Mouse (Mus musculus) intestine, embryonic 16.5 days (tissue): ENCODE measurements around the gene Frmd6. TPM values are rescaled to one million over a fixed set of nuclear protein-coding genes. Genes with fewer than 3 reads are reported as not detected.

Experiments used
- ATAC-seq: fragments of 200-750 bp; cut with Nextera tagmentation; 2 replicates; pipeline ENCODE4 v1.8.0; 2017; ENCODE audit warnings: moderate TSS enrichment, moderate library complexity
- H3K27ac ChIP-seq: fragments of 300-500 bp; sonication (generic); 2 replicates; pipeline ENCODE4 v1.5.1; 2014; ENCODE audit warnings: mild to moderate bottlenecking, low read length
- H3K27me3 ChIP-seq: fragments of 300-500 bp; sonication (generic); replicated peaks from 2 replicates; pipeline ENCODE4 v1.6.1; 2014; ENCODE audit warnings: low read length, control low read depth, mixed read lengths; ENCODE audit not compliant: control insufficient read depth, insufficient read depth
- H3K36me3 ChIP-seq: fragments of 300-500 bp; sonication (generic); 2 replicates; pipeline ENCODE4 v1.6.1; 2014; ENCODE audit warnings: low read length, control low read depth; ENCODE audit not compliant: control insufficient read depth, insufficient read depth
- H3K4me1 ChIP-seq: fragments of 300-500 bp; sonication (generic); 2 replicates; pipeline ENCODE4 v1.6.1; 2014; ENCODE audit warnings: low read length, control low read depth, mixed read lengths; ENCODE audit not compliant: control insufficient read depth, insufficient read depth
- H3K4me2 ChIP-seq: fragments of 300-500 bp; sonication (generic); 2 replicates; pipeline ENCODE4 v1.6.1; 2014; ENCODE audit warnings: low read depth, low read length, control low read depth
- H3K4me3 ChIP-seq: fragments of 300-500 bp; sonication (generic); 2 replicates; pipeline ENCODE4 v1.5.1; 2014; ENCODE audit warnings: mild to moderate bottlenecking, low read length
- H3K9ac ChIP-seq: fragments of 300-500 bp; sonication (generic); 2 replicates; pipeline ENCODE4 v1.6.1; 2014; ENCODE audit warnings: low read depth, low read length
- H3K9me3 ChIP-seq: fragments of 300-500 bp; sonication (generic); 2 replicates; pipeline ENCODE4 v1.6.1; 2016; ENCODE audit warnings: low read length, control low read depth; ENCODE audit not compliant: control insufficient read depth
- WGBS: fragments of 180-500 bp; shearing (Covaris S2); extraction: QIAGEN DNeasy Blood & Tissue Kit; methylation state at CpG from one replicate; pipeline ENCODE4 v1.1.7; 2014; 5-methylcytosine and 5-hydroxymethylcytosine counted together
- polyA plus RNA-seq: library from polyadenylated mRNA; unstranded; fragments of >200 nt; fragmentation: Nextera tagmentation; extraction: Ambion mirVana; gene quantifications from 2 replicates; pipeline ENCODE4 v1.2.1, GENCODE M21; 2015

Gene Frmd6
- polyA plus RNA-seq, 1 experiment from 2014 or later = 11.2 TPM

GRCm38 (mm10) chr12:70898450-70898849 lies 73.1 kb downstream of the Frmd6 start:
- H3K4me2 ChIP-seq = no peak overlapping the region
- peaks cover 7% of the 10 kb centered on the region; the same call in 1 of the 2 replicates for H3K36me3 ChIP-seq
- no peaks in the 10 kb centered on the region for H3K9me3 ChIP-seq
- H3K27me3 ChIP-seq = no peaks in the 10 kb centered on the region
- H3K27ac ChIP-seq = no peak overlapping the region
- no peaks in the 10 kb centered on the region for H3K4me1 ChIP-seq
- 86% methylated on average over 8 of the region's 8 CpGs for WGBS
- H3K4me3 ChIP-seq = no peak overlapping the region
- H3K9ac ChIP-seq = no peak overlapping the region
- no peak for ATAC-seq

DNA sequence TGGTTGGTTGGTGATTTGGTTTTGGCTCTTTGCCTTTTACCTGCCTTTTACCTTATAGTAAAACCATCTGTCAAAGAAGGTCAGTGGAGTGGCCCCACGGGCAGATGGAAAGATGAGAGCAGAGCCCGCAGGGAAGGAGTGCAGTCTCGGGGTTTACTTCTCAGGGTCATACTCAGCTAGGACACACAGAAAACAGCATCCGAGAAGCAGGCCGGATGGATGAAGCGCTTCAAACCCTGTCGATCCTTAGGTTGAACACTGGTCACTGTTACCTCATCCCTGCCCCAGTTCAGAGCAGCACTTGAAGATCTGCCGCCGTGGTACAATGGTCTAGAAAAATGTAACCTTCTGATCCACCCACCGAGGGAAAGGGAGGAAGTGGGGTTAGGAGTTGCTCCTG lies 79.2 kb downstream of the Frmd6 start:
- no peak overlapping the region for H3K27ac ChIP-seq
- no peak for ATAC-seq
- no peak overlapping the region for H3K9ac ChIP-seq
- 90% methylated on average over 10 of the region's 10 CpGs for WGBS
- no peaks in the 10 kb centered on the region for H3K36me3 ChIP-seq
- no peaks in the 10 kb centered on the region for H3K9me3 ChIP-seq
- no peaks in the 10 kb centered on the region for H3K27me3 ChIP-seq
- no peak overlapping the region for H3K4me3 ChIP-seq
- H3K4me2 ChIP-seq = no peak overlapping the region
- H3K4me1 ChIP-seq = no peaks in the 10 kb centered on the region

DNA sequence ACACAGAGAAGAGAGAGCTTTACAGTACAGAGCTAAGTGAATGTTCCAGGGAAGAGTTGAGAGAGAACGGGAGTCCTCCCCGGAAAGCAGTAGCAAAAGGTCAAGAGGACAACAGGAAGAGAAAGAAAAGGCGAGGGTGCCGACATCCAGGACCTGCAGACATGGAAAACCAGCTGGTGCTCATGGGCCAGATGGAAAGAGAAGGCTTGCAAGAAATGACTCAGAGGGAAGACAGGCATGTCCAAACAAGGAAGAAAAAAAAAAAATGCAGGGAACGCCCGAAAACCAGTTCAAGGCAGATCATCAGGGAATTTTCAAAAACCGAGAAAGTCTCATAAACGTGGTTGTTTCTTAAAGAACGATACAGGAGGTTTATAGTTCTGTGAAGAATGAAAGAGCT lies 81.6 kb downstream of the Frmd6 start:
- H3K4me1 ChIP-seq = no peaks in the 10 kb centered on the region
- H3K4me3 ChIP-seq = no peak overlapping the region
- no peaks in the 10 kb centered on the region for H3K9me3 ChIP-seq
- H3K27me3 ChIP-seq = no peaks in the 10 kb centered on the region
- no peak for ATAC-seq
- H3K36me3 ChIP-seq = no peaks in the 10 kb centered on the region
- no peak overlapping the region for H3K27ac ChIP-seq
- no peak overlapping the region for H3K4me2 ChIP-seq
- no peak overlapping the region for H3K9ac ChIP-seq
- WGBS = 55% methylated on average over 9 of the region's 9 CpGs

- Histone ChIP-seq H3K4me1 (no peaks in the 10 kb centered on the region), H3K4me2 (no peak overlapping the region), H3K9me3 (no peaks in the 10 kb centered on the region), H3K27ac (no peak overlapping the region), H3K4me3 (no peak overlapping the region), H3K36me3 (no peaks in the 10 kb centered on the region), H3K9ac (no peak overlapping the region), H3K27me3 (no peaks in the 10 kb centered on the region)
- WGBS = 88% methylated on average over 11 of the region's 11 CpGs
- no peak for ATAC-seq
These were observed 82.3 kb downstream of the Frmd6 start for GRCm38 (mm10) chr12:70907651-70908050.

DNA sequence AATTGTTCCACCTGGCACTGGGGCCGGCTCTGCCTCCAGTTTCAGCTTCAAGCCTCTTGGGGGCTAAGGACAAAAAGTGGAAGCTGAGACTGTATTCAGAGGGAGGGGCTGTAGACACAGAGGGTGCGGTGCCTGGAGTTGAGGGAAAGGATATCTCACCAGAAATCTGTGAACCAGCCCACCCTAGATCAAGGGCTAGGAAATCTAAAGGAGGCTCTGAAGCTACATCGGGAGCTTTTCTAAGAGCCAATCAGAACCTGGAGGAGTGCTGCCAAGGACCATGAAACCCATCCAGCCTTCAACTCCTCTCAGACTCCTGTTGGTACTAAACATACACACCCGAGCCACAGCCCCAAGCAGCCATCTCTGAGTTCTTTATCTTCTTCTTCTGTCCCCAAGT lies 82.8 kb downstream of the Frmd6 start:
- Histone ChIP-seq H3K4me2 (no peak overlapping the region), H3K4me1 (no peaks in the 10 kb centered on the region), H3K27ac (no peak overlapping the region), H3K9me3 (no peaks in the 10 kb centered on the region), H3K36me3 (no peaks in the 10 kb centered on the region), H3K4me3 (no peak overlapping the region), H3K27me3 (no peaks in the 10 kb centered on the region), H3K9ac (no peak overlapping the region)
- 82% methylated on average over 4 of the region's 4 CpGs for WGBS
- no peak for ATAC-seq

- peak; percentile 62 for ATAC-seq
- H3K4me1 ChIP-seq = no peaks in the 10 kb centered on the region
- 13% methylated on average over 9 of the region's 9 CpGs for WGBS
- no peaks in the 10 kb centered on the region for H3K36me3 ChIP-seq
- H3K9ac ChIP-seq = no peak overlapping the region
- no peak overlapping the region for H3K27ac ChIP-seq
- H3K9me3 ChIP-seq = no peaks in the 10 kb centered on the region
- H3K27me3 ChIP-seq = no peaks in the 10 kb centered on the region
- no peak overlapping the region for H3K4me3 ChIP-seq
- no peak overlapping the region for H3K4me2 ChIP-seq
These were observed 85.0 kb downstream of the Frmd6 start for GRCm38 (mm10) chr12:70910241-70910720.

DNA sequence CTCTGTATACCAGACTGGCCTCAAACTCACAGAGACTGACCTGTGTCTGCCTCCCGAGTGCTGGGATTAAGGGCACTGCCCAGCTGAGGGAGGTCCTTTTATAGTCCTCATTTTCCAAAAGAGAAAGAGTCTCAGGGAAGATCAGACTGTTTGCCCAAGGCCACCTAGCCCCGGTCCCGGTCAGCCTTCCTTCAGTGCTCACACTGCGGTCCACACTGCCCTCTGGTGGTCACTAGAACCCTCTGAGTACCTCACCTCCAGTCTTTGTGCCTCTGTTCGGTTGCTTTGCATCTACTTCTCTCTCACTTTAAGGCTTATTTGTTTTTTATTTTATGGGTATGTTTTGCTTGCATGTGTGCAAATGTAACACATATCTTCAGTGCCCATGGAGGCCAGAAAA lies 85.7 kb downstream of the Frmd6 start:
- no peak overlapping the region for H3K27ac ChIP-seq
- H3K4me1 ChIP-seq = no peaks in the 10 kb centered on the region
- H3K27me3 ChIP-seq = no peaks in the 10 kb centered on the region
- no peaks in the 10 kb centered on the region for H3K36me3 ChIP-seq
- H3K9ac ChIP-seq = no peak overlapping the region
- ATAC-seq = peak; percentile 63; the same call in 1 of the 2 replicates
- no peak overlapping the region for H3K4me2 ChIP-seq
- WGBS = 10% methylated on average over 5 of the region's 5 CpGs
- no peak overlapping the region for H3K4me3 ChIP-seq
- H3K9me3 ChIP-seq = no peaks in the 10 kb centered on the region

DNA sequence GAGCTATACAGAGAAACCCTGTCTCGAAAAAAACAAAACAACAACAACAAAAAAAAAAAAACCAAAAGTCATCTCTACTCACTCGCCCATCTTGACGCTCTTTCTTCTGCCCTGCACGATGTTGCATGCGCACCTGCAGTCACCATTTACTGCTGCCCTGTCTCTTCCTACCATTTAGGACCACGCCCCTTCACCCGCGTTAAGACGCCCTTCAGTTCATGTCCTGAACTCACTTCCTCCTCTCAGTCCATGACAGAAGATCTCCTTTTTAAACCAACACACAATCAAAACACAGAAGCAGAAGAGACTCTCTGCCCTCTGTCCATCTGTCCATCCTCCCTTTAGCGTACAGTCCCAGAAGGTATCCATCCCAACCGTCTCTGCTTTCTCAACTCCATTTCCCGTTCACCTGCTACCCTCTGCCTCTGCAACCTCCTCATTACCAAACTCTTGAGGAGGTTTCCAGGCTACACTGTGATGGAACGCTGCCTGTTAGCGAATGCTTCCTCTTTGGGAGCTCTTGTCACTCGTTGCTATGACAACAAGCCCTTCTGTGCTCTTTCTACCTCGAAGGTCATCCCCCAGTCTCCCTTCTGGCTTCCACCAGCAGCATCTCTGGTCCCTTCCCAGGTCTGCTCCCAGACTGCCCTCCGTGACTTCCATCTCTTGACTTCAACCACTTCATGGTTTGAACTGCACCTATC lies 86.5 kb downstream of the Frmd6 start:
- H3K9me3 ChIP-seq = no peaks in the 10 kb centered on the region
- H3K4me3 ChIP-seq = no peak overlapping the region
- no peaks in the 10 kb centered on the region for H3K27me3 ChIP-seq
- H3K9ac ChIP-seq = no peak overlapping the region
- no peaks in the 10 kb centered on the region for H3K4me1 ChIP-seq
- H3K4me2 ChIP-seq = no peak overlapping the region
- no peaks in the 10 kb centered on the region for H3K36me3 ChIP-seq
- WGBS = 68% methylated on average over 17 of the region's 17 CpGs
- no peak for ATAC-seq
- no peak overlapping the region for H3K27ac ChIP-seq

- whole genome bisulfite sequencing = 46% methylated on average over 3 of the region's 3 CpGs
- Histone ChIP-seq H3K4me1 (no peaks in the 10 kb centered on the region), H3K4me3 (no peak overlapping the region), H3K27ac (no peak overlapping the region), H3K27me3 (no peaks in the 10 kb centered on the region), H3K9me3 (no peaks in the 10 kb centered on the region), H3K4me2 (no peak overlapping the region), H3K9ac (no peak overlapping the region), H3K36me3 (no peaks in the 10 kb centered on the region)
- no peak for ATAC-seq
These were observed 88.1 kb downstream of the Frmd6 start for GRCm38 (mm10) chr12:70913429-70913828.

GRCm38 (mm10) chr12:70914387-70914786 lies 89.1 kb downstream of the Frmd6 start:
- Histone ChIP-seq H3K4me2 (no peak overlapping the region), H3K9me3 (no peaks in the 10 kb centered on the region), H3K4me3 (no peak overlapping the region), H3K4me1 (no peaks in the 10 kb centered on the region), H3K36me3 (no peaks in the 10 kb centered on the region), H3K27me3 (no peaks in the 10 kb centered on the region), H3K27ac (no peak overlapping the region), H3K9ac (no peak overlapping the region)
- 52% methylated on average over 11 of the region's 11 CpGs for WGBS
- ATAC-seq = no peak
